8 mouse cellular contexts compared by ENCODE assay signal in the genomic region with DNA sequence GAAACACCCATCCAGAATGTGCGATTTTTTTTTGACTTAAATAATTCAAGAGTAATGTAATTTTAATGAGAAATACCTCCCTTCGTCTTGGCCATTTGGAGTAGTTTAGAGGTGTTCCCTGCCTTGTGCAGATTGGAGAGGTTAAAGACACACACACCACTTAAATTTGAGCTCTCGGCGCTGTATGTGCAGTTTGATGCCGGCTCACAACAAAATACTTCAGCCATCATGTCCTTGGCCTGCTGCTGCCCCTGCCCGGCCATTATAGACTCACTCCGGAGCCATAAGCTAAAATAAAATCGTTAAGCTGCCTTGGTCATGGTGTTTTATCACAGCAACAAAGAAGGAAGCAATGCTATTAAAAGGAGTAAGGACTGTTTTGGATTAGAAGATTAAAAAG. TPM values are rescaled to one million over a fixed set of nuclear protein-coding genes. Genes with fewer than 3 reads are reported as not detected.
DNase-seq lines count a peak whose midpoint lies in the region; ATAC-seq and TF ChIP-seq lines count a peak whose summit lies in the region.

No protein-coding gene starts in this region.

- peaks cover 3% of the 10 kb centered on the region; the same call in 1 of the 2 replicates for H3K36me3 ChIP-seq in kidney, adult 2 months (ENCODE audit: control insufficient read depth, insufficient read depth, low read length)
- peaks cover 27% of the 10 kb centered on the region for H3K36me3 ChIP-seq in hindbrain, embryonic 10.5 days
- H3K36me3 ChIP-seq in midbrain, embryonic 12.5 days = peaks cover 21% of the 10 kb centered on the region

- 31% methylated on average over 8 of the region's 8 CpGs for WGBS in kidney, adult 2 months
- 52% methylated on average over 8 of the region's 8 CpGs for WGBS in hindbrain, embryonic 10.5 days
- WGBS in midbrain, embryonic 12.5 days = 55% methylated on average over 8 of the region's 8 CpGs

- no peak for ATAC-seq in midbrain, embryonic 12.5 days (ENCODE audit: low FRiP score, low read depth)
- ATAC-seq in activated CD4-positive, CD25-positive, alpha-beta regulatory T cell, adult 4 months = no peak

- peaks cover 10% of the 10 kb centered on the region for H3K4me1 ChIP-seq in kidney, adult 2 months (ENCODE audit: control insufficient read depth, insufficient read depth, low read length)
- H3K4me1 ChIP-seq in hindbrain, embryonic 10.5 days (replicated peaks) = peaks cover 28% of the 10 kb centered on the region
- H3K4me1 ChIP-seq in midbrain, embryonic 12.5 days = peaks cover 13% of the 10 kb centered on the region

- DNase-seq in kidney, adult 2 months = no peak
- DNase-seq in kidney, adult 11 months = no peak
- peak; percentile 33 for DNase-seq in MN1 (ENCODE audit: low spot score)
- DNase-seq in hindbrain, embryonic 10.5 days (ENCODE audit: low spot score) = no peak
- no peak for DNase-seq in thymus, postnatal 25 days
- DNase-seq in cerebellum, postnatal 36 days = no peak

- H3K9ac ChIP-seq in midbrain, embryonic 12.5 days (replicated peaks) = peak overlapping the region; percentile 67

- H3K4me2 ChIP-seq in midbrain, embryonic 12.5 days (replicated peaks) = peak overlapping the region; percentile 64

- H3K27me3 ChIP-seq in kidney, adult 2 months (replicated peaks; ENCODE audit: control insufficient read depth, insufficient read depth, low read length) = no peaks in the 10 kb centered on the region
- H3K27me3 ChIP-seq in hindbrain, embryonic 10.5 days (ENCODE audit: insufficient read depth, poor library complexity, severe bottlenecking) = no peaks in the 10 kb centered on the region
- no peaks in the 10 kb centered on the region for H3K27me3 ChIP-seq in midbrain, embryonic 12.5 days

- H3K27ac ChIP-seq in kidney, adult 2 months (ENCODE audit: insufficient read depth, low read depth, low read length) = no peak overlapping the region
- peak overlapping the region; percentile 95 for H3K27ac ChIP-seq in hindbrain, embryonic 10.5 days
- H3K27ac ChIP-seq in midbrain, embryonic 12.5 days (replicated peaks) = no peak overlapping the region

- peak overlapping the region; percentile 63 for H3K4me3 ChIP-seq in kidney, adult 2 months (ENCODE audit: insufficient read depth, low read depth, low read length)
- peak overlapping the region; percentile 84 for H3K4me3 ChIP-seq in hindbrain, embryonic 10.5 days
- peak overlapping the region; percentile 99 for H3K4me3 ChIP-seq in midbrain, embryonic 12.5 days

- no peak for TF ChIP-seq POLR2A in kidney, adult 2 months (IDR thresholded peaks at IDR 0.05; ENCODE audit: low read depth, low read length)

- no peak for TF ChIP-seq CTCF in kidney, adult 2 months (conservative IDR thresholded peaks at IDR 0.05; ENCODE audit: insufficient read depth, insufficient read length, low read depth, low read length)

- H3K9me3 ChIP-seq in hindbrain, embryonic 10.5 days = no peaks in the 10 kb centered on the region
- no peaks in the 10 kb centered on the region for H3K9me3 ChIP-seq in midbrain, embryonic 12.5 days

RNA-seq across cellular contexts. Expression of a gene that starts 1.0 kb away (rescaled TPM):
- polyA plus RNA-seq in kidney, adult 2 months (2012; rRNA removed) = 3.4 and 5.9 TPM in 2 replicates
- 36.4 and 43.6 TPM in 2 replicates for polyA plus RNA-seq in hindbrain, embryonic 10.5 days (2016; fragmentation: Nextera tagmentation; extraction: Ambion mirVana)
- 44.5 and 45.7 TPM in 2 replicates for polyA plus RNA-seq in midbrain, embryonic 12.5 days (2016; fragmentation: Nextera tagmentation; extraction: Ambion mirVana)
- polyA plus RNA-seq in activated CD4-positive, CD25-positive, alpha-beta regulatory T cell, adult 4 months (2017; shearing (Covaris generic)) = 10 to 100 TPM; 35.9 TPM

RNA-seq across cellular contexts. Expression of a gene that starts 19.8 kb away (rescaled TPM):
- polyA plus RNA-seq in kidney, adult 2 months (2012; rRNA removed) = not detected in 2 replicates
- polyA plus RNA-seq in hindbrain, embryonic 10.5 days (2016; fragmentation: Nextera tagmentation; extraction: Ambion mirVana) = not detected in 2 replicates
- not detected in 2 replicates for polyA plus RNA-seq in midbrain, embryonic 12.5 days (2016; fragmentation: Nextera tagmentation; extraction: Ambion mirVana)
- not detected for polyA plus RNA-seq in activated CD4-positive, CD25-positive, alpha-beta regulatory T cell, adult 4 months (2017; shearing (Covaris generic))
